Mouse (Mus musculus) bone marrow, adult 2 months (tissue): ENCODE data around the gene Igsf21.

Experiments
- CTCF ChIP-seq: fragments of 200-500 bp; IDR thresholded peaks from 2 replicates; pipeline ENCODE4 v1.5.1; 2011; ENCODE audit warnings: low read length, control low read depth; ENCODE audit not compliant: control insufficient read depth, insufficient read depth
- POLR2A ChIP-seq: fragments of 200-500 bp; IDR thresholded peaks from 2 replicates; pipeline ENCODE4 v1.6.1; 2011; ENCODE audit warnings: low read depth, mild to moderate bottlenecking, control low read depth, low read length, borderline replicate concordance; ENCODE audit not compliant: control insufficient read depth

GRCm38 (mm10) chr4:139999033-139999432 lies 247.6 kb downstream of the Igsf21 start:
- TF ChIP-seq CTCF (no peak), POLR2A (no peak)
